Mouse (Mus musculus): ENCODE measurements at regions not wholly inside any gene's neighbourhood (a gene's known extent, or its start where the extent isn't known, plus 50 kb on each side); places are given as distances from the start of the nearest gene placed in this dataset.

- no peak for DNase-seq
Observed at GRCm38 (mm10) chr3:19367761-19368160, 260.7 kb downstream of the 1700064H15Rik start.
